Mouse (Mus musculus) spleen, adult 2 months (tissue): ENCODE data around the gene Pprc1.

Experiments
- CTCF ChIP-seq: fragments of 200-500 bp; IDR thresholded peaks from 2 replicates; pipeline ENCODE4 v1.5.1; 2011; ENCODE audit warnings: mild to moderate bottlenecking, inconsistent platforms; ENCODE audit not compliant: insufficient read depth, insufficient read length, insufficient replicate concordance; ENCODE audit errors: extremely low read depth
- POLR2A ChIP-seq: fragments of 200-500 bp; IDR thresholded peaks from 2 replicates; pipeline ENCODE4 v1.6.1; 2011; ENCODE audit warnings: low read depth, low read length, inconsistent platforms

- TF ChIP-seq POLR2A (no peak), CTCF (no peak)
Measured at GRCm38 (mm10) chr19:46026567-46026966, 18.1 kb upstream of the Pprc1 start.
